Mouse (Mus musculus): ENCODE data around the gene Dab1. TPM values are rescaled to one million over a fixed set of nuclear protein-coding genes. Genes with fewer than 3 reads are reported as not detected.
A peak's percentile ranks its signal among the peaks of the same experiment; 100 is the strongest.

The Dab1 gene
- polyA plus RNA-seq, 1 experiment from 2014 or later: 106 TPM

DNA sequence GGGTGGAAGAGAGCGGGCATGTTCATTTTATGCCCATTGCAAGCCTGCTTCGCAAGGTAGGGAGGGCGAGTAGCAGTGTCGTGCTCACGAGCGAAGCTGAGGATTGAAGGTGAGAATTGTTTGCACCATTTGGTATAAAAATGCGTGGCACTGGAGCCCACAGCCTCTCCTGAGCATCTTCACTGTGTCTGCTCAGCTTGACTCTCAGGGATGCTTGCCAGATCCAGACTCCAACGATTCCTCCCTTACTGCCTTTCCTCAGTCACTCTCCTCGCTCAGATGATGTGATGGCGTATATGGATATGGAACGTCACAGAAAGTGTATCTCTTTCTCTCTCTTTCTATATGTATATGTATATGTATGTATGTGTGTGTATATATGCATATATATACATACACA is 813.0 kb downstream of the Dab1 start:
- H3K4me1 ChIP-seq (ENCODE audit: control insufficient read depth, insufficient read depth, low read length): peaks cover 14% of the 10 kb centered on the region

GRCm38 (mm10) chr4:104435736-104436135 is 816.6 kb downstream of the Dab1 start:
- no peak overlapping the region for H3K4me3 ChIP-seq (ENCODE audit: low read depth, low read length)
- H3K9ac ChIP-seq (ENCODE audit: low read length): no peak overlapping the region
- H3K36me3 ChIP-seq (ENCODE audit: control insufficient read depth, insufficient read depth, low read length): no peaks in the 10 kb centered on the region
- H3K27ac ChIP-seq (ENCODE audit: low read depth, low read length): no peak overlapping the region
- H3K9me3 ChIP-seq (replicated peaks; ENCODE audit: control insufficient read depth, low read length): no peaks in the 10 kb centered on the region
- 77% methylated on average over 5 of the region's 5 CpGs for WGBS
- ATAC-seq (no peak), DNase-seq (ENCODE audit: low spot score) (no peak)
- peaks cover 18% of the 10 kb centered on the region for H3K4me1 ChIP-seq (ENCODE audit: control insufficient read depth, insufficient read depth, low read length)
- H3K27me3 ChIP-seq (replicated peaks; ENCODE audit: control insufficient read depth, insufficient read depth, low read length): no peaks in the 10 kb centered on the region
- no peak overlapping the region for H3K4me2 ChIP-seq (ENCODE audit: low read length)

More for the DNA sequence above, 813.0 kb downstream of the Dab1 start:
- no peak for ATAC-seq
- Histone ChIP-seq H3K27me3 (replicated peaks; ENCODE audit: control insufficient read depth, insufficient read depth, low read length) (no peaks in the 10 kb centered on the region), H3K4me2 (ENCODE audit: low read length) (no peak overlapping the region), H3K4me3 (ENCODE audit: low read depth, low read length) (no peak overlapping the region), H3K9ac (ENCODE audit: low read length) (no peak overlapping the region), H3K9me3 (replicated peaks; ENCODE audit: control insufficient read depth, low read length) (no peaks in the 10 kb centered on the region), H3K27ac (ENCODE audit: low read depth, low read length) (no peak overlapping the region), H3K36me3 (ENCODE audit: control insufficient read depth, insufficient read depth, low read length) (no peaks in the 10 kb centered on the region)
- WGBS: 80% methylated on average over 11 of the region's 11 CpGs
- DNase-seq (ENCODE audit: low spot score): no peak

- WGBS: 94% methylated on average over 4 of the region's 4 CpGs
- peaks cover 13% of the 10 kb centered on the region for H3K4me1 ChIP-seq (ENCODE audit: control insufficient read depth, insufficient read depth, low read length)
- no peaks in the 10 kb centered on the region for H3K27me3 ChIP-seq (replicated peaks; ENCODE audit: control insufficient read depth, insufficient read depth, low read length)
- H3K4me2 ChIP-seq (ENCODE audit: low read length): no peak overlapping the region
- ATAC-seq: no peak
- H3K9me3 ChIP-seq (replicated peaks; ENCODE audit: control insufficient read depth, low read length): no peaks in the 10 kb centered on the region
- H3K9ac ChIP-seq (ENCODE audit: low read length): no peak overlapping the region
- no peak overlapping the region for H3K4me3 ChIP-seq (ENCODE audit: low read depth, low read length)
- H3K27ac ChIP-seq (ENCODE audit: low read depth, low read length): no peak overlapping the region
- DNase-seq (ENCODE audit: low spot score): no peak
- no peaks in the 10 kb centered on the region for H3K36me3 ChIP-seq (ENCODE audit: control insufficient read depth, insufficient read depth, low read length)
These were observed 817.3 kb downstream of the Dab1 start for GRCm38 (mm10) chr4:104436411-104436810.

GRCm38 (mm10) chr4:104438730-104439129 is 819.6 kb downstream of the Dab1 start:
- Histone ChIP-seq H3K9ac (ENCODE audit: low read length) (no peak overlapping the region), H3K27me3 (replicated peaks; ENCODE audit: control insufficient read depth, insufficient read depth, low read length) (no peaks in the 10 kb centered on the region), H3K4me2 (ENCODE audit: low read length) (no peak overlapping the region), H3K9me3 (replicated peaks; ENCODE audit: control insufficient read depth, low read length) (no peaks in the 10 kb centered on the region), H3K27ac (ENCODE audit: low read depth, low read length) (no peak overlapping the region), H3K36me3 (ENCODE audit: control insufficient read depth, insufficient read depth, low read length) (no peaks in the 10 kb centered on the region), H3K4me3 (ENCODE audit: low read depth, low read length) (no peak overlapping the region), H3K4me1 (ENCODE audit: control insufficient read depth, insufficient read depth, low read length) (peaks cover 13% of the 10 kb centered on the region)
- DNase-seq (ENCODE audit: low spot score) (no peak), ATAC-seq (no peak)
- WGBS: 96% methylated on average over 4 of the region's 4 CpGs

DNA sequence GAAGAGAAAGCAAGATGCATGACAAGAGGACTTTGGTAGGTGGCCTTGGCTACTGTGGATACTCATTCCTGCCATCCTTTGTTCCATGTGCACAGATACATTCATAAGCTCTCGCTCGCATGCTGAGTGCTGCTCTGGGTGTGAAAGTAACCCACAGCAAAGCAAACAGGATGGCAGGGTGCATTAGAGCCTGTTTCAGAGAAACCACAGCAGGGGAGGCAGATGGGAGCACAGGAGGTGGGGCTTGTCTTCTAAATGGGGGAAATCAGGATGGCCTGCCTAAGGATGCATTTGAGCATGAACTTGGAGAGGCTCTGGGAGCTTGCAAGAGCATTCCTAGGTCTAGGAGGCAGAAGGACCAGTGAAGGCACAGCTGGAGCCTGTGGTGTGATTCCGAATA is 820.5 kb downstream of the Dab1 start:
- H3K27me3 ChIP-seq (replicated peaks; ENCODE audit: control insufficient read depth, insufficient read depth, low read length): no peaks in the 10 kb centered on the region
- no peaks in the 10 kb centered on the region for H3K9me3 ChIP-seq (replicated peaks; ENCODE audit: control insufficient read depth, low read length)
- no peak overlapping the region for H3K4me3 ChIP-seq (ENCODE audit: low read depth, low read length)
- peak; percentile 70; the same call in 1 of the 2 replicates for ATAC-seq
- WGBS: 58% methylated on average over 3 of the region's 3 CpGs
- no peak overlapping the region for H3K9ac ChIP-seq (ENCODE audit: low read length)
- H3K4me1 ChIP-seq (ENCODE audit: control insufficient read depth, insufficient read depth, low read length): peaks cover 13% of the 10 kb centered on the region
- H3K36me3 ChIP-seq (ENCODE audit: control insufficient read depth, insufficient read depth, low read length): no peaks in the 10 kb centered on the region
- H3K27ac ChIP-seq (ENCODE audit: low read depth, low read length): peak overlapping the region; percentile 22; the same call in 1 of the 2 replicates
- no peak overlapping the region for H3K4me2 ChIP-seq (ENCODE audit: low read length)
- peak; percentile 67 for DNase-seq (ENCODE audit: low spot score)

- Histone ChIP-seq H3K4me3 (ENCODE audit: low read depth, low read length) (no peak overlapping the region), H3K27ac (ENCODE audit: low read depth, low read length) (no peak overlapping the region), H3K9me3 (replicated peaks; ENCODE audit: control insufficient read depth, low read length) (no peaks in the 10 kb centered on the region), H3K9ac (ENCODE audit: low read length) (no peak overlapping the region), H3K4me2 (ENCODE audit: low read length) (no peak overlapping the region), H3K4me1 (ENCODE audit: control insufficient read depth, insufficient read depth, low read length) (peaks cover 13% of the 10 kb centered on the region), H3K36me3 (ENCODE audit: control insufficient read depth, insufficient read depth, low read length) (no peaks in the 10 kb centered on the region), H3K27me3 (replicated peaks; ENCODE audit: control insufficient read depth, insufficient read depth, low read length) (no peaks in the 10 kb centered on the region)
- ATAC-seq (no peak), DNase-seq (ENCODE audit: low spot score) (no peak)
- WGBS: 44% methylated on average over 10 of the region's 10 CpGs
These were observed 824.0 kb downstream of the Dab1 start for GRCm38 (mm10) chr4:104442925-104443747.

DNA sequence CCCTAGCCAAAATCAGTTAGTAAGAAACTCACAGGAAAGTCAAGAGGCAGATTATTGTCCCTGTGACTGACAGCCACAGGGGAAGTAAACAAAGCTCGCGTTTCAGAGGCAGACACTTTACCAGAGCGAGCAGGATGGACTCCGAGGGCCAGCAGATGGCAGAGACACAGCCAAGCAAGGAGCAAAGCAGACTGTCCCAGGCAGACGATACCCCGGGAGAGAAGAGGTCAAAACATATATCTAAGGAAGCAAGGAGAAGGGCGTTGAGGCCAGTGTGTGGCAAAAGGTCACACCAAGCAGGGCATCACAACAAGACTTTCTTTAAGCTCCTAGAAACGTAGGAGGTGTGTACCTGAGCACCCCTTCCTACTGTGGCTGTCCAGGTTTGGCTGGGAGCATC is 824.6 kb downstream of the Dab1 start:
- 45% methylated on average over 8 of the region's 8 CpGs for WGBS
- DNase-seq (ENCODE audit: low spot score): no peak
- Histone ChIP-seq H3K9ac (ENCODE audit: low read length) (no peak overlapping the region), H3K9me3 (replicated peaks; ENCODE audit: control insufficient read depth, low read length) (no peaks in the 10 kb centered on the region), H3K27me3 (replicated peaks; ENCODE audit: control insufficient read depth, insufficient read depth, low read length) (no peaks in the 10 kb centered on the region), H3K36me3 (ENCODE audit: control insufficient read depth, insufficient read depth, low read length) (0 out of 2 replicates have a peak, but pooled peaks cover under 1% of the 10 kb centered on the region), H3K4me1 (ENCODE audit: control insufficient read depth, insufficient read depth, low read length) (peaks cover 13% of the 10 kb centered on the region), H3K4me2 (ENCODE audit: low read length) (no peak overlapping the region), H3K27ac (ENCODE audit: low read depth, low read length) (no peak overlapping the region), H3K4me3 (ENCODE audit: low read depth, low read length) (no peak overlapping the region)
- no peak for ATAC-seq

DNA sequence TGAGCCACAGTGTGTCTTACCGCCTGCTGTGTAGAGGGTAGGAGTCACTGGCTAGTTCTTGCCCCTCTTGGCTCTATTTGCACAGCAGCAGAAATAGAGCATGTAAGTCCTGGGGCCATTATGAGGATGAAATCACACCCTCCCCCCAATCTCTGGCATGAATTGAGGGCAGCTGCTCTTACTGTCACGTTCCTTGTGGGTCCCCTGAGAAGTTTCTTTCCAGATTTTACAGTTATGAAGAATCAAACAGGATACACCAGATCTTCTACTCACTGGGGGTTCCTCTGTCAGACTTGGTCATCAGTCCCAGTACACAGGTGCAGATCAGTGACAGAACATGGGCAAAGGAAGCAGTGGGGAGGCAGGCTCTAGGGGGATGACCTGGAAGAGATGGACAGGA is 825.8 kb downstream of the Dab1 start:
- H3K4me1 ChIP-seq (ENCODE audit: control insufficient read depth, insufficient read depth, low read length): peaks cover 16% of the 10 kb centered on the region

GRCm38 (mm10) chr4:104448199-104448598 is 829.0 kb downstream of the Dab1 start:
- no peak for ATAC-seq
- Histone ChIP-seq H3K4me1 (ENCODE audit: control insufficient read depth, insufficient read depth, low read length) (peaks cover 16% of the 10 kb centered on the region), H3K27me3 (replicated peaks; ENCODE audit: control insufficient read depth, insufficient read depth, low read length) (no peaks in the 10 kb centered on the region), H3K4me3 (ENCODE audit: low read depth, low read length) (no peak overlapping the region), H3K9ac (ENCODE audit: low read length) (no peak overlapping the region), H3K9me3 (replicated peaks; ENCODE audit: control insufficient read depth, low read length) (no peaks in the 10 kb centered on the region), H3K36me3 (ENCODE audit: control insufficient read depth, insufficient read depth, low read length) (0 out of 2 replicates have a peak, but pooled peaks cover 5% of the 10 kb centered on the region), H3K27ac (ENCODE audit: low read depth, low read length) (no peak overlapping the region), H3K4me2 (ENCODE audit: low read length) (no peak overlapping the region)
- 95% methylated on average over 1 of the region's 1 CpGs for WGBS
- no peak for DNase-seq (ENCODE audit: low spot score)

More for the DNA sequence above, 825.8 kb downstream of the Dab1 start:
- H3K27ac ChIP-seq (ENCODE audit: low read depth, low read length): no peak overlapping the region
- no peaks in the 10 kb centered on the region for H3K27me3 ChIP-seq (replicated peaks; ENCODE audit: control insufficient read depth, insufficient read depth, low read length)
- H3K4me3 ChIP-seq (ENCODE audit: low read depth, low read length): no peak overlapping the region
- H3K36me3 ChIP-seq (ENCODE audit: control insufficient read depth, insufficient read depth, low read length): 0 out of 2 replicates have a peak, but pooled peaks cover 5% of the 10 kb centered on the region
- WGBS: 79% methylated on average over 2 of the region's 2 CpGs
- H3K9ac ChIP-seq (ENCODE audit: low read length): no peak overlapping the region
- no peaks in the 10 kb centered on the region for H3K9me3 ChIP-seq (replicated peaks; ENCODE audit: control insufficient read depth, low read length)
- DNase-seq (ENCODE audit: low spot score) (no peak), ATAC-seq (no peak)
- H3K4me2 ChIP-seq (ENCODE audit: low read length): no peak overlapping the region
